Mouse (Mus musculus): ENCODE data around the gene Disp2. TPM values are rescaled to one million over a fixed set of nuclear protein-coding genes. Genes with fewer than 3 reads are reported as not detected.

Gene Disp2
- polyA plus RNA-seq, 1 experiment from 2014 or later: 65.8 TPM

DNA sequence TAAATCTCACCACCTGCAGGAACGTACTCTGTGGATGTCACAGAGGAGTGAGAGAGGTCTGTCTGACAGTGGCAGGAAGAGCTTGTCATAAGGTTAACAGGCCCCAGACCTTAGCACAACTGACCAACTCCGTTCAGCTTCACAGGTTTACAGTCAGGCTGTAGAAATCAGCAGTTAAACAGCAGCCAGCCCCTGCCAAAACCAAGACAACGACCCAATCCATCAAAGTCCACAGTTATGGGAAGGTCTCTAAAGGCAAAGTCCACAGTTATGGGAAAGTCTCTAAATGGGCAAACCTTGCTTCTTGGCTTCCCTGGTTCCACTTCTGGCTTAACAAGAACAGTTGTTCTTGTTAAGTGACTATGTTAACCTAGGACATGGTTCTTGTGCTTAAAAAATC, 64.9 kb downstream of the Disp2 start:
- H3K4me2 ChIP-seq (replicated peaks): no peak overlapping the region
- H3K9me3 ChIP-seq (ENCODE audit: control insufficient read depth, low read length): no peaks in the 10 kb centered on the region
- no peaks in the 10 kb centered on the region for H3K4me1 ChIP-seq (replicated peaks; ENCODE audit: control insufficient read depth, insufficient read depth, low read length)
- WGBS: 87% methylated on average over 3 of the region's 3 CpGs
- no peak for DNase-seq (ENCODE audit: low spot score)
- H3K4me3 ChIP-seq (replicated peaks; ENCODE audit: low read length): no peak overlapping the region
- no peaks in the 10 kb centered on the region for H3K27me3 ChIP-seq (ENCODE audit: control insufficient read depth, insufficient read depth, low read length)
- no peaks in the 10 kb centered on the region for H3K36me3 ChIP-seq (replicated peaks; ENCODE audit: control insufficient read depth, insufficient read depth)
- ATAC-seq (ENCODE audit: low FRiP score): no peak
- no peak overlapping the region for H3K9ac ChIP-seq
- H3K27ac ChIP-seq: no peak overlapping the region

DNA sequence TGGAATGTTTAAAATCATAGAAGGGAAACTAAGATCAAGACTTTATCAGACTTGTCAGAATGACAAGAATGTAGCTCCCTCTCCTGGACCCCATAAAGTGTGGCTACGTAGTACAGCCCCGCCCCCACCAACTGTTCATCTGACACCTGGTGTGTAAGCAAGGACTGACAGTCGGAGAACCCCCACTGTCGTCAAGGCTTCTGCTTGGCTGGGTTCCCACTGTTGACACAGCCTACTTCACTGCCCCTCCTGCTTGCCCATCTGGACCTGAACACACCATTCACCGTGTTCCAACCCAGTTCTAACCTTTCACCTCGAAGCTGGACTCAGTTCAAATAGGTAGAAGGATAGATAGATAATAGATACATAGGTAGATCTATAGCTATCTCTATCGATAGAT, 66.7 kb downstream of the Disp2 start:
- WGBS: 55% methylated on average over 7 of the region's 7 CpGs
- Histone ChIP-seq H3K4me2 (replicated peaks) (no peak overlapping the region), H3K36me3 (replicated peaks; ENCODE audit: control insufficient read depth, insufficient read depth) (no peaks in the 10 kb centered on the region), H3K9ac (no peak overlapping the region), H3K27me3 (ENCODE audit: control insufficient read depth, insufficient read depth, low read length) (no peaks in the 10 kb centered on the region), H3K27ac (no peak overlapping the region), H3K9me3 (ENCODE audit: control insufficient read depth, low read length) (no peaks in the 10 kb centered on the region), H3K4me1 (replicated peaks; ENCODE audit: control insufficient read depth, insufficient read depth, low read length) (no peaks in the 10 kb centered on the region), H3K4me3 (replicated peaks; ENCODE audit: low read length) (no peak overlapping the region)
- ATAC-seq (ENCODE audit: low FRiP score): no peak
- no peak for DNase-seq (ENCODE audit: low spot score)

GRCm38 (mm10) chr2:118851756-118852155, 72.2 kb downstream of the Disp2 start:
- ATAC-seq (ENCODE audit: low FRiP score) (no peak), DNase-seq (ENCODE audit: low spot score) (no peak)
- Histone ChIP-seq H3K9ac (no peak overlapping the region), H3K4me2 (replicated peaks) (no peak overlapping the region), H3K27me3 (ENCODE audit: control insufficient read depth, insufficient read depth, low read length) (no peaks in the 10 kb centered on the region), H3K4me3 (replicated peaks; ENCODE audit: low read length) (no peak overlapping the region), H3K27ac (no peak overlapping the region), H3K4me1 (replicated peaks; ENCODE audit: control insufficient read depth, insufficient read depth, low read length) (no peaks in the 10 kb centered on the region), H3K36me3 (replicated peaks; ENCODE audit: control insufficient read depth, insufficient read depth) (no peaks in the 10 kb centered on the region), H3K9me3 (ENCODE audit: control insufficient read depth, low read length) (no peaks in the 10 kb centered on the region)
- 20% methylated on average over 3 of the region's 3 CpGs for WGBS

Other genes starting within 250 kb of the Disp2 start
- gene Bmf, start 230.0 kb upstream of the Disp2 start, polyA plus RNA-seq (2014; fragmentation: Nextera tagmentation; extraction: Ambion mirVana): 3.3 and 3.8 TPM in 2 replicates
- 11.8 and 15.6 TPM in 2 replicates for gene Bub1b, start 181.5 kb upstream of the Disp2 start, polyA plus RNA-seq (2014; fragmentation: Nextera tagmentation; extraction: Ambion mirVana)
- gene Pak6, start 116.4 kb upstream of the Disp2 start, polyA plus RNA-seq (2014; fragmentation: Nextera tagmentation; extraction: Ambion mirVana): 39.9 and 41.7 TPM in 2 replicates
- not detected in 2 replicates for gene Ankrd63, start 75.8 kb upstream of the Disp2 start, polyA plus RNA-seq (2014; fragmentation: Nextera tagmentation; extraction: Ambion mirVana)
- 0.54 and 0.69 TPM in 2 replicates for gene Plcb2, start 51.3 kb upstream of the Disp2 start, polyA plus RNA-seq (2014; fragmentation: Nextera tagmentation; extraction: Ambion mirVana)
- 29.5 and 30.6 TPM in 2 replicates for gene Inafm2, start 34.0 kb upstream of the Disp2 start, polyA plus RNA-seq (2014; fragmentation: Nextera tagmentation; extraction: Ambion mirVana)
- gene Ccdc9b, start 17.1 kb upstream of the Disp2 start, polyA plus RNA-seq (2014; fragmentation: Nextera tagmentation; extraction: Ambion mirVana): 0.48 and 0.87 TPM in 2 replicates
- not detected in 2 replicates for gene Phgr1, start 7.0 kb upstream of the Disp2 start, polyA plus RNA-seq (2014; fragmentation: Nextera tagmentation; extraction: Ambion mirVana)
- gene Knstrn, start 34.3 kb downstream of the Disp2 start, polyA plus RNA-seq (2014; fragmentation: Nextera tagmentation; extraction: Ambion mirVana): 16.1 and 25.1 TPM in 2 replicates
- gene Ivd, start 82.2 kb downstream of the Disp2 start, polyA plus RNA-seq (2014; fragmentation: Nextera tagmentation; extraction: Ambion mirVana): 36.4 and 38.1 TPM in 2 replicates
- 2.0 and 2.7 TPM in 2 replicates for gene Bahd1, start 120.7 kb downstream of the Disp2 start, polyA plus RNA-seq (2014; fragmentation: Nextera tagmentation; extraction: Ambion mirVana)
- gene Chst14, start 146.8 kb downstream of the Disp2 start, polyA plus RNA-seq (2014; fragmentation: Nextera tagmentation; extraction: Ambion mirVana): 7.7 and 8.7 TPM in 2 replicates
- gene Ccdc32, start 249.7 kb downstream of the Disp2 start, polyA plus RNA-seq (2014; fragmentation: Nextera tagmentation; extraction: Ambion mirVana): 36.0 and 36.5 TPM in 2 replicates